Mouse (Mus musculus): ENCODE data around the gene Hspb7. TPM values are rescaled to one million over a fixed set of nuclear protein-coding genes. Genes with fewer than 3 reads are reported as not detected.

The Hspb7 gene
- polyA plus RNA-seq, 1 experiment from 2014 or later = 3.0 TPM

- Histone ChIP-seq H3K9me3 (no peaks in the 10 kb centered on the region), H3K36me3 (no peaks in the 10 kb centered on the region), H3K4me1 (replicated peaks) (peaks cover 20% of the 10 kb centered on the region), H3K4me3 (replicated peaks) (no peak overlapping the region), H3K9ac (no peak overlapping the region), H3K27ac (no peak overlapping the region), H3K4me2 (replicated peaks) (no peak overlapping the region), H3K27me3 (replicated peaks) (no peaks in the 10 kb centered on the region)
- no peak for ATAC-seq
- 87% methylated on average over 14 of the region's 14 CpGs for whole genome bisulfite sequencing
Measured at GRCm38 (mm10) chr4:141456193-141456938, 35.8 kb downstream of the Hspb7 start.

- Histone ChIP-seq H3K4me3 (replicated peaks) (no peak overlapping the region), H3K9ac (no peak overlapping the region), H3K27me3 (replicated peaks) (no peaks in the 10 kb centered on the region), H3K9me3 (no peaks in the 10 kb centered on the region), H3K4me2 (replicated peaks) (no peak overlapping the region), H3K4me1 (replicated peaks) (peaks cover 20% of the 10 kb centered on the region), H3K36me3 (0 out of 2 replicates have a peak, but pooled peaks cover 5% of the 10 kb centered on the region), H3K27ac (no peak overlapping the region)
- WGBS = 19% methylated on average over 7 of the region's 7 CpGs
- ATAC-seq = peak; percentile 36
Measured at GRCm38 (mm10) chr4:141458236-141458635, 37.7 kb downstream of the Hspb7 start.

GRCm38 (mm10) chr4:141458888-141459287, 38.3 kb downstream of the Hspb7 start:
- no peak for ATAC-seq
- Histone ChIP-seq H3K27ac (no peak overlapping the region), H3K4me1 (replicated peaks) (peaks cover 20% of the 10 kb centered on the region), H3K4me2 (replicated peaks) (no peak overlapping the region), H3K9ac (no peak overlapping the region), H3K36me3 (peaks cover 10% of the 10 kb centered on the region; the same call in 1 of the 2 replicates), H3K27me3 (replicated peaks) (no peaks in the 10 kb centered on the region), H3K9me3 (no peaks in the 10 kb centered on the region), H3K4me3 (replicated peaks) (no peak overlapping the region)
- WGBS = 75% methylated on average over 3 of the region's 3 CpGs

- Histone ChIP-seq H3K27ac (no peak overlapping the region), H3K36me3 (peaks cover 18% of the 10 kb centered on the region), H3K9me3 (no peaks in the 10 kb centered on the region), H3K27me3 (replicated peaks) (no peaks in the 10 kb centered on the region), H3K9ac (no peak overlapping the region), H3K4me2 (replicated peaks) (no peak overlapping the region), H3K4me3 (replicated peaks) (no peak overlapping the region), H3K4me1 (replicated peaks) (peaks cover 19% of the 10 kb centered on the region)
- no peak for ATAC-seq
- 93% methylated on average over 9 of the region's 9 CpGs for WGBS
Measured at GRCm38 (mm10) chr4:141459766-141460165, 39.2 kb downstream of the Hspb7 start.

- Histone ChIP-seq H3K9ac (no peak overlapping the region), H3K4me3 (replicated peaks) (no peak overlapping the region), H3K4me2 (replicated peaks) (no peak overlapping the region), H3K9me3 (no peaks in the 10 kb centered on the region), H3K4me1 (replicated peaks) (peaks cover 16% of the 10 kb centered on the region), H3K27ac (no peak overlapping the region), H3K36me3 (peaks cover 26% of the 10 kb centered on the region), H3K27me3 (replicated peaks) (no peaks in the 10 kb centered on the region)
- WGBS = 91% methylated on average over 4 of the region's 4 CpGs
- no peak for ATAC-seq
Measured at GRCm38 (mm10) chr4:141460481-141460880, 39.9 kb downstream of the Hspb7 start.

- Histone ChIP-seq H3K4me3 (replicated peaks) (no peak overlapping the region), H3K9ac (no peak overlapping the region), H3K4me2 (replicated peaks) (no peak overlapping the region), H3K36me3 (peaks cover 30% of the 10 kb centered on the region), H3K4me1 (replicated peaks) (peaks cover 16% of the 10 kb centered on the region), H3K9me3 (no peaks in the 10 kb centered on the region), H3K27me3 (replicated peaks) (no peaks in the 10 kb centered on the region), H3K27ac (no peak overlapping the region)
- peak; percentile 72 for ATAC-seq
- WGBS = 66% methylated on average over 12 of the region's 12 CpGs
Measured at GRCm38 (mm10) chr4:141461088-141461487, 40.5 kb downstream of the Hspb7 start.

- Histone ChIP-seq H3K36me3 (peaks cover 34% of the 10 kb centered on the region), H3K27ac (no peak overlapping the region), H3K9ac (no peak overlapping the region), H3K9me3 (no peaks in the 10 kb centered on the region), H3K4me1 (replicated peaks) (peaks cover 12% of the 10 kb centered on the region), H3K4me2 (replicated peaks) (no peak overlapping the region), H3K27me3 (replicated peaks) (no peaks in the 10 kb centered on the region), H3K4me3 (replicated peaks) (no peak overlapping the region)
- 88% methylated on average over 12 of the region's 12 CpGs for WGBS
- no peak for ATAC-seq
Measured at GRCm38 (mm10) chr4:141461576-141461975, 41.0 kb downstream of the Hspb7 start.

- no peaks in the 10 kb centered on the region for H3K27me3 ChIP-seq (replicated peaks)
- no peak for ATAC-seq
- no peaks in the 10 kb centered on the region for H3K9me3 ChIP-seq
- no peak overlapping the region for H3K4me2 ChIP-seq (replicated peaks)
- no peak overlapping the region for H3K4me3 ChIP-seq (replicated peaks)
- peaks cover 46% of the 10 kb centered on the region for H3K36me3 ChIP-seq
- peaks cover 6% of the 10 kb centered on the region for H3K4me1 ChIP-seq (replicated peaks)
- 75% methylated on average over 14 of the region's 14 CpGs for WGBS
- no peak overlapping the region for H3K27ac ChIP-seq
- no peak overlapping the region for H3K9ac ChIP-seq
Measured at GRCm38 (mm10) chr4:141463472-141463871, 42.9 kb downstream of the Hspb7 start.

- 76% methylated on average over 16 of the region's 16 CpGs for WGBS
- no peaks in the 10 kb centered on the region for H3K27me3 ChIP-seq (replicated peaks)
- H3K36me3 ChIP-seq = peaks cover 51% of the 10 kb centered on the region
- no peak overlapping the region for H3K4me2 ChIP-seq (replicated peaks)
- no peak overlapping the region for H3K27ac ChIP-seq
- ATAC-seq = no peak
- no peaks in the 10 kb centered on the region for H3K4me1 ChIP-seq (replicated peaks)
- no peaks in the 10 kb centered on the region for H3K9me3 ChIP-seq
- H3K9ac ChIP-seq = no peak overlapping the region
- H3K4me3 ChIP-seq (replicated peaks) = no peak overlapping the region
Measured at GRCm38 (mm10) chr4:141464722-141465121, 44.1 kb downstream of the Hspb7 start.

GRCm38 (mm10) chr4:141465512-141466288, 45.1 kb downstream of the Hspb7 start:
- Histone ChIP-seq H3K4me3 (replicated peaks) (no peak overlapping the region), H3K9me3 (no peaks in the 10 kb centered on the region), H3K27ac (no peak overlapping the region), H3K4me2 (replicated peaks) (no peak overlapping the region), H3K9ac (no peak overlapping the region), H3K36me3 (peaks cover 61% of the 10 kb centered on the region), H3K4me1 (replicated peaks) (no peaks in the 10 kb centered on the region), H3K27me3 (replicated peaks) (no peaks in the 10 kb centered on the region)
- ATAC-seq = no peak
- WGBS = 92% methylated on average over 34 of the region's 34 CpGs

GRCm38 (mm10) chr4:141466289-141466795, 45.8 kb downstream of the Hspb7 start:
- Histone ChIP-seq H3K9me3 (no peaks in the 10 kb centered on the region), H3K4me2 (replicated peaks) (no peak overlapping the region), H3K4me3 (replicated peaks) (no peak overlapping the region), H3K27me3 (replicated peaks) (no peaks in the 10 kb centered on the region), H3K9ac (no peak overlapping the region), H3K36me3 (peaks cover 65% of the 10 kb centered on the region), H3K4me1 (replicated peaks) (no peaks in the 10 kb centered on the region), H3K27ac (no peak overlapping the region)
- ATAC-seq = no peak
- WGBS = 91% methylated on average over 16 of the region's 16 CpGs

- peak; percentile 21 for ATAC-seq
- Histone ChIP-seq H3K36me3 (peaks cover 72% of the 10 kb centered on the region), H3K4me1 (replicated peaks) (no peaks in the 10 kb centered on the region), H3K27me3 (replicated peaks) (no peaks in the 10 kb centered on the region), H3K9ac (no peak overlapping the region), H3K9me3 (no peaks in the 10 kb centered on the region), H3K4me2 (replicated peaks) (no peak overlapping the region), H3K4me3 (replicated peaks) (no peak overlapping the region), H3K27ac (no peak overlapping the region)
- 81% methylated on average over 15 of the region's 15 CpGs for WGBS
Measured at GRCm38 (mm10) chr4:141466844-141467580, 46.4 kb downstream of the Hspb7 start.
